Mouse (Mus musculus) heart, postnatal 25 days (tissue): ENCODE data around the gene Hist2h3c1. TPM values are rescaled to one million over a fixed set of nuclear protein-coding genes. Genes with fewer than 3 reads are reported as not detected.
"Not testable (repeated sequence)": the region's sequence is repeated elsewhere in the genome, so short reads cannot be mapped to it uniquely, and the experiment has no call there.

Experiments used
- DNase-seq: peaks from one replicate; pipeline ENCODE4 v3.0.0; 2022; ENCODE audit warnings: low spot score
- intact Hi-C: fragments of 180-260 bp; cut with DNase I; formaldehyde crosslinking; loops from one replicate; pipeline ENCODE4 v1.15.1; 2025
- total RNA-seq, 2 experiments: library from RNA; stranded (reverse); gene quantifications; 2 replicates each; pipeline ENCODE4 v1.2.3; 2021

Gene Hist2h3c1
- total RNA-seq, 2 experiments from 2014 or later: not detected

- DNase-seq: no peak
- intact Hi-C loops: no loop called here
Observed at GRCm38 (mm10) chr3:96230910-96231757, 15.4 kb upstream of the Hist2h3c1 start.

- intact Hi-C loops: no loop called here
- no peak for DNase-seq
Observed at GRCm38 (mm10) chr3:96231758-96232120, 14.7 kb upstream of the Hist2h3c1 start.

GRCm38 (mm10) chr3:96234914-96235313 lies 11.6 kb upstream of the Hist2h3c1 start:
- DNase-seq: no peak
- intact Hi-C loops: no loop called here

GRCm38 (mm10) chr3:96235836-96236235 lies 10.6 kb upstream of the Hist2h3c1 start:
- no peak for DNase-seq
- intact Hi-C loops: no loop called here

- intact Hi-C loops: no loop called here
- DNase-seq: no peak
Observed at GRCm38 (mm10) chr3:96236834-96237334, 9.6 kb upstream of the Hist2h3c1 start.

- DNase-seq: no peak
- intact Hi-C loops: no loop called here
Observed at GRCm38 (mm10) chr3:96237335-96237903, 9.1 kb upstream of the Hist2h3c1 start.

GRCm38 (mm10) chr3:96237904-96238511 lies 8.5 kb upstream of the Hist2h3c1 start:
- no peak for DNase-seq
- intact Hi-C loops: no loop called here

- intact Hi-C loops: not testable (repeated sequence)
- peak; percentile 33 for DNase-seq
Observed at GRCm38 (mm10) chr3:96238954-96239793, 7.3 kb upstream of the Hist2h3c1 start, which contains the start of gene Hist2h3c2. Gene Hist2h3c2 (minus strand): TSS chr3:96239127.

- DNase-seq: peak; percentile 94
- intact Hi-C loops: loop anchor here (2.0 kb wide), 1 partner anchor 23 kb away; the partner anchor contains the start of gene Hist2h4
Observed at GRCm38 (mm10) chr3:96239949-96240798, 6.3 kb upstream of the Hist2h3c1 start, which contains the start of gene Hist2h2aa2. Gene Hist2h2aa2 (minus strand): TSS chr3:96240276.

GRCm38 (mm10) chr3:96240799-96241197 lies 5.7 kb upstream of the Hist2h3c1 start:
- DNase-seq: no peak
- intact Hi-C loops: loop anchor here (2.0 kb wide), 1 partner anchor 22 kb away; the partner anchor contains the start of gene Hist2h4

- intact Hi-C loops: no loop called here
- no peak for DNase-seq
Observed at GRCm38 (mm10) chr3:96243921-96244572, 2.4 kb upstream of the Hist2h3c1 start.

- peak; percentile 85 for DNase-seq
- intact Hi-C loops: not testable (repeated sequence)
Observed at GRCm38 (mm10) chr3:96245003-96245886, 1.2 kb upstream of the Hist2h3c1 start, which contains the start of gene Hist2h2aa1. Gene Hist2h2aa1 (plus strand): TSS chr3:96245497.

- intact Hi-C loops: not testable (repeated sequence)
Observed at GRCm38 (mm10) chr3:96246018-96246417, 467 bp upstream of the Hist2h3c1 start.

GRCm38 (mm10) chr3:96247356-96248140 lies 1.1 kb downstream of the Hist2h3c1 start:
- no peak for DNase-seq
- intact Hi-C loops: loop anchor here (1.0 kb wide), 1 partner anchor 15 kb away; no protein-coding TSS in a partner anchor

More at GRCm38 (mm10) chr3:96246018-96246417, 467 bp upstream of the Hist2h3c1 start:
- not testable (repeated sequence) for DNase-seq

- intact Hi-C loops: loop anchor here (1.0 kb wide), 1 partner anchor 14 kb away; no protein-coding TSS in a partner anchor
- no peak for DNase-seq
Observed at GRCm38 (mm10) chr3:96248141-96249033, 1.9 kb downstream of the Hist2h3c1 start.
